Mouse (Mus musculus): ENCODE results near the gene Cib2. TPM values are rescaled to one million over a fixed set of nuclear protein-coding genes. Genes with fewer than 3 reads are reported as not detected.

Cib2 gene
- 1.1 TPM for polyA plus RNA-seq (2017; shearing (Covaris generic))

GRCm38 (mm10) chr9:54559771-54560471 lies at the start of gene Cib2:
TSS of gene Cib2 (minus strand) at chr9:54560218.

GRCm38 (mm10) chr9:54586199-54587061 lies 26.4 kb upstream of the Cib2 start, which contains the start of gene Idh3a:
TSS of gene Idh3a (plus strand) at chr9:54586334.

GRCm38 (mm10) chr9:54538684-54539083 lies 21.3 kb downstream of the Cib2 start, which contains the start of gene Sh2d7:
TSS of gene Sh2d7 (plus strand) at chr9:54538984.

GRCm38 (mm10) chr9:54501453-54502110 lies 58.4 kb downstream of the Cib2 start, which contains the start of gene Dmxl2:
TSS of gene Dmxl2 (minus strand) at chr9:54501626.

Other genes starting within 250 kb of the Cib2 start
- gene Dmxl2, start 58.6 kb downstream of the Cib2 start, polyA plus RNA-seq (2017; shearing (Covaris generic)) = 0.54 TPM
- gene Sh2d7, start 21.2 kb downstream of the Cib2 start, polyA plus RNA-seq (2017; shearing (Covaris generic)) = not detected
- 97.3 TPM for gene Idh3a, start 26.1 kb upstream of the Cib2 start, polyA plus RNA-seq (2017; shearing (Covaris generic))
- gene Acsbg1, start 101.7 kb upstream of the Cib2 start, polyA plus RNA-seq (2017; shearing (Covaris generic)) = 39.8 TPM
- gene Dnaja4, start 138.7 kb upstream of the Cib2 start, polyA plus RNA-seq (2017; shearing (Covaris generic)) = 23.9 TPM
- gene Wdr61, start 174.3 kb upstream of the Cib2 start, polyA plus RNA-seq (2017; shearing (Covaris generic)) = 98.0 TPM
- gene Crabp1, start 204.5 kb upstream of the Cib2 start, polyA plus RNA-seq (2017; shearing (Covaris generic)) = not detected

Measured in CD4-positive, CD25-positive, alpha-beta regulatory T cell (primary cell).